Mouse (Mus musculus) neural tube, postnatal 0 days (tissue): ENCODE measurements around the gene Galnt18. TPM values are rescaled to one million over a fixed set of nuclear protein-coding genes. Genes with fewer than 3 reads are reported as not detected.

Experiments used
- microRNA-seq: library from miRNA; unstranded; fragments of <30 nt; microRNA quantifications from one replicate; pipeline ENCODE4, GENCODE M21; 2016
- polyA plus RNA-seq: library from polyadenylated mRNA; unstranded; fragments of >200 nt; fragmentation: Nextera tagmentation; extraction: Ambion mirVana; gene quantifications from 2 replicates; pipeline ENCODE4 v1.2.1, GENCODE M21; 2015

The Galnt18 gene
- polyA plus RNA-seq, result 19.9 and 24.1 TPM in 2 replicates

DNA sequence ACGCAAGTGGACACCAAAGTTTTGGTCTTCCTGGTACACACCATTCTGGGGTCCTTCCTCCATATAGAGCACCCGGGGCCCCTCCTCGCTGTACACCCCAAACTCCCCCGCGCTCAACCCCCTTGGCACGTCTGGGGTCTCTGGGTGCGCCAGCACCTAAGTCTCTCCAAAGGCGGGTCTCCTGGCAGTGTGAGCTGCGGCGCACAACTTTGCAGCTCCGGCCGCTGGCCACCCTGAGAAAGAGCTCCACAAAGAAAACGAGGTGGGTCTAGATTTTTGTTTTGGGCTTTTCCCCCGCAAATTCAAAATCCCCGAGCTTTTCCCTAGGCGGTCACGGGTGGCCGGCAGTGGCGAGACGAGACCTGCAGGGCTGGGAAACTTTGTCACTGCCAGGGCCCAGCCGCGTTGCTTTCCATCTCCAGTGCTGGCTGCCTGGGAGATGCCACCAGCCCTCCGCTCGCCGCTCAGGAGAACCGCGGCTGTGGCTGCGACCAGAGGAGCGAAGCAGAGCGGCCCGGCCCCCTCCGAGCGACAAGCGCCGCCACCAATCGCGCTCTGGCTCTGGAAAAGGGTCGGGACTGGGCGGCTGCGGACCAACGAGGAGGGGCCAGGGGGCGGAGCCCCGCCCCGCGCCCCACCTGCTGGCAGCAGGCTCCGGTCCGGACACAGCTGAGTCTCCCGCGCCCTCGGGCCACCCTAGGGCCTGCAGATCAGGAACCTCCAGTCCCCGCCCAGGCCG, at the start of gene Galnt18:
Galnt18 (minus strand) TSS at position 474 of the 739 bp plus-strand sequence.

Small RNA genes within 50 kb of the gene (microRNA-seq; reads per million reads assigned to microRNA genes)
- gene Gm25787, result not detected

Other genes with a start within 250 kb of the Galnt18 start
- gene Usp47, start 243.5 kb upstream of the Galnt18 start, polyA plus RNA-seq, result 33.3 and 38.4 TPM in 2 replicates